Mouse (Mus musculus) forebrain, embryonic 12.5 days (tissue): Measurements from ENCODE around the gene Myh6. TPM values are rescaled to one million over a fixed set of nuclear protein-coding genes. Genes with fewer than 3 reads are reported as not detected.
"Not testable (repeated sequence)": the region's sequence is repeated elsewhere in the genome, so short reads cannot be mapped to it uniquely, and the experiment has no call there.

Source experiments
- ATAC-seq: fragments of 200-750 bp; cut with Nextera tagmentation; 2 replicates; pipeline ENCODE4 v1.8.0; 2017; ENCODE audit warnings: moderate TSS enrichment; ENCODE audit not compliant: low FRiP score
- H3K27ac ChIP-seq: fragments of 300-500 bp; sonication (generic); 2 replicates; pipeline ENCODE4 v1.5.1; 2016; ENCODE audit warnings: mild to moderate bottlenecking
- H3K27me3 ChIP-seq: fragments of 300-500 bp; sonication (generic); 2 replicates; pipeline ENCODE4 v1.6.1; 2016; ENCODE audit warnings: mild to moderate bottlenecking
- H3K36me3 ChIP-seq: fragments of 300-500 bp; sonication (generic); replicated peaks from 2 replicates; pipeline ENCODE4 v1.6.1; 2016; ENCODE audit warnings: mild to moderate bottlenecking
- H3K4me1 ChIP-seq: fragments of 300-500 bp; sonication (generic); 2 replicates; pipeline ENCODE4 v1.6.1; 2016
- H3K4me2 ChIP-seq: fragments of 300-500 bp; sonication (generic); 2 replicates; pipeline ENCODE4 v1.6.1; 2016; ENCODE audit warnings: mild to moderate bottlenecking, moderate library complexity
- H3K4me3 ChIP-seq: fragments of 300-500 bp; sonication (generic); replicated peaks from 2 replicates; pipeline ENCODE4 v1.5.1; 2016; ENCODE audit warnings: mild to moderate bottlenecking
- H3K9ac ChIP-seq: fragments of 300-500 bp; sonication (generic); 2 replicates; pipeline ENCODE4 v1.6.1; 2016; ENCODE audit warnings: mild to moderate bottlenecking
- H3K9me3 ChIP-seq: fragments of 300-500 bp; sonication (generic); 2 replicates; pipeline ENCODE4 v1.6.1; 2016
- WGBS: fragments of 180-500 bp; shearing (Covaris S2); methylation state at CpG from one replicate; pipeline ENCODE4 v1.1.7; 2016; 5-methylcytosine and 5-hydroxymethylcytosine counted together
- polyA plus RNA-seq: library from polyadenylated mRNA; unstranded; fragments of >200 nt; fragmentation: Nextera tagmentation; extraction: Ambion mirVana; gene quantifications from 2 replicates; pipeline ENCODE4 v1.2.1, GENCODE M21; 2016

The Myh6 gene
- polyA plus RNA-seq, 1 experiment from 2014 or later = 1.8 TPM

DNA sequence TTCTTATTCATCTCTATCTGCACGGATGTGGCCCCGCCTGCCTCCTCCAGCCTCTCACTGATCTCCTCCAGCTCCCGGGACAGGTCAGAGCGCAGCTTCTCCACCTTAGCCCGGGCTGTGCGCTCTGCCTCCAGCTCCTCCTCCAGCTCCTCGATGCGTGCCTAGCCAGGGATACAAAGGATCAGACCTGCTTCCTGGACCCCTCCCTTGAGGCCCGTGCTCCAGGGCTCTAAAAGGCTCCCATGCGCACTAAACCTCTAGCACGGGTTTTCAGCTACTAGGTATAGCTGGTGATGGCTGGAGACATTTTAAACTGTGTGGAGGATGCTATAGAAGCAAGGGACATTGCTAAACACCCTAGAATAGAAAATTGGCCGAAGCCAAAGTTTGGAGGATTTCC, 16.2 kb downstream of the Myh6 start:
- 67% methylated on average over 12 of the region's 12 CpGs for WGBS
- H3K9ac ChIP-seq = no peak overlapping the region
- H3K27me3 ChIP-seq = no peaks in the 10 kb centered on the region
- no peaks in the 10 kb centered on the region for H3K36me3 ChIP-seq
- no peaks in the 10 kb centered on the region for H3K9me3 ChIP-seq
- no peak overlapping the region for H3K27ac ChIP-seq
- H3K4me3 ChIP-seq = no peak overlapping the region
- no peak for ATAC-seq
- H3K4me2 ChIP-seq = no peak overlapping the region
- H3K4me1 ChIP-seq = no peaks in the 10 kb centered on the region

DNA sequence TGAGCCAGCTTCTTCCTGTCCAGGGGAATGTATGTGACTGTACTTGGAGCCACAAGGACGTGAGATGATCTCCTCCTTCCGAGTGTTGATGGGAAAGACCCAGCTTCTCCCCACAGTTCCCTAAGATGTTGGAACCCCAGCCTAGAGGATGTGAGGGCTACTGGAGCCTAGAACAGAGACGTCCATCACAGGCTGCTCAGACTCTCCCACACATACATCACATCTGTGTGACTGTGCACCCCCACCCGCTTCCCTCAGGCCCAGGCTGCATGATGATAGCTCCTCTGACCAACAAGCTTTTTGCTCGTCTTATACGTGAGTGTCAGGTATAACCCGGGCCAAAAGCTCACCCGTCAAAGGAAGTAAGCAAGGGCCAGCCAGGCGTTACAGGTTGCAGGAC, 17.9 kb downstream of the Myh6 start:
- Histone ChIP-seq H3K4me3 (no peak overlapping the region), H3K4me1 (no peaks in the 10 kb centered on the region), H3K27me3 (no peaks in the 10 kb centered on the region), H3K27ac (no peak overlapping the region), H3K36me3 (no peaks in the 10 kb centered on the region), H3K9me3 (no peaks in the 10 kb centered on the region), H3K9ac (no peak overlapping the region), H3K4me2 (no peak overlapping the region)
- no peak for ATAC-seq
- 89% methylated on average over 9 of the region's 9 CpGs for WGBS

DNA sequence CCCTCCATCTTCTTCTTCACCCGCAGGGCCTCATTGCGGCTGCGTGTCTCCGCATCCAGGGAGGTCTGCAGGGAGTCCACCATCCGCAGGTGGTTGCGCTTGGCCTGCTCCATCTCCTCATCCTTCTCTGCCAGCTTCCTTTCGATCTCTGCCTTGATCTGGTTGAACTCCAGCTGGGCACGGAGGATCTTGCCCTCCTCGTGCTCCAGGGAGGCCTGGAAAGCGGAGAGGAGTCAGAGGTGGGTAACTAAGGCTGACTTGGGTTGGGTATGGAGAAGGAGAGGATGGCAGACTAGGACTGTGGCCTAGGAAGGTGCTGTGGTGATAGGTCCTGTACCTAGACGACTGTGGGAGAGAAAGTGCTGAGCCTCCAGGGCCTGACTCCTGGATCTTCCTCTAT, 19.7 kb downstream of the Myh6 start:
- H3K27ac ChIP-seq, H3K9me3 ChIP-seq, H3K4me1 ChIP-seq, H3K27me3 ChIP-seq, H3K4me2 ChIP-seq, H3K9ac ChIP-seq, H3K4me3 ChIP-seq, ATAC-seq, H3K36me3 ChIP-seq: not testable (repeated sequence)
- WGBS = 87% methylated on average over 11 of the region's 11 CpGs

DNA sequence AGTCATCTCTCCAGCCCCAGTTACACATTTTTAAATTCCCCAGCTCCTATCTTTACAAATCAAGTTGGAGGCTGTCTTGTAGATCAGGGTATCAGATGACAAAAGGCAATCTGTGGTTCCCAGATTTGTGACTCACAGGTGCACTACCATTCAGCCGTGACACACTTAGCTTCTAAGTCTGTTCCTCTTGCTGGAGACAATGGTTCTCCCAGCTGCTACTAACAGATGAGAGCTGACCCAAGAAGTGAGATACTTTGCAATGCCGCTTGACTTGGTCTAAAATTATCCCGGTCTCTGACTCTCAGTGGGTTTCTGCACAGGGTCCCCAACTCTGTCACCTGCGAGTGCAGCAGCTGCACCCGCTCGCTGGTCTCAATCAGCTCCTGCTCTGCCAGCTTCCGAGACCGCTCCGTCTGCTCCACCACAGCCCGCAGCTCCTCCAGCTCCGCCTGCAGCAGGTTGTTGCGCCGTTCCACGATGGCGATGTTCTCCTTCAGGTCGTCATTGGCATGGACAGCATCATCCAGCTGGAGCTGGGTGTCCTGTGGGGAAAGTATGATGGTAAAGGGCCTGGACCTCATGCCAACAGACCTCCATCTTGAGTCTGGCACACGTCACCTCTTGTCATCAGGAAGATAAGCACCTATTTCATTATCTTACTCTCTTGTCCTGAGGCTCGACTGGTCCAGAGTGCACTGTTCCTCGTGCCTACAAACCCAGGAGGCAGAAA, 20.6 kb downstream of the Myh6 start:
- Histone ChIP-seq H3K4me2 (no peak overlapping the region), H3K9ac (no peak overlapping the region), H3K4me1 (no peaks in the 10 kb centered on the region), H3K4me3 (no peak overlapping the region), H3K27me3 (no peaks in the 10 kb centered on the region), H3K36me3 (no peaks in the 10 kb centered on the region), H3K9me3 (no peaks in the 10 kb centered on the region), H3K27ac (no peak overlapping the region)
- WGBS = 88% methylated on average over 19 of the region's 19 CpGs
- ATAC-seq = no peak

DNA sequence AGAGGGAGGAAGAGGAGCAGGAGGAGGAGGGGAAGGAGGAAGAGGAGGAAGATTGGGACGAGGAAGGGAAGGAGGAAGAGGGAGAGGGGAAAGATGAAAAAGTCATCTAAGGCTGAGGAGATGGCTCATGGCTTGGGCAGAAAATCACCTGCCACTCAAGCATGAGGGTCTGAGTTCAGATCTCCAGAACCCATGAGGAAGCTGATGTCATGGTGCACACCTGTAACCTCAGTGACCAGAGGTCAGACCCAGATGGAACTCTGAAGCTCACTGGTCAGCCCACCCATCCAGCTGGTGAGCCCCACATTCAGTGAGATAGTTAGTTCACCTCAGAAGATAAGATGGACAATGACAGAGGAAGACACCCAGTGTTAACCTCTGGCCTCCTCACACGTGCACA, 21.8 kb downstream of the Myh6 start:
- 70% methylated on average over 2 of the region's 2 CpGs for WGBS
- Histone ChIP-seq H3K9me3 (no peaks in the 10 kb centered on the region), H3K27ac (no peak overlapping the region), H3K36me3 (no peaks in the 10 kb centered on the region), H3K4me1 (no peaks in the 10 kb centered on the region), H3K9ac (no peak overlapping the region), H3K4me2 (no peak overlapping the region), H3K27me3 (no peaks in the 10 kb centered on the region), H3K4me3 (no peak overlapping the region)
- no peak for ATAC-seq

DNA sequence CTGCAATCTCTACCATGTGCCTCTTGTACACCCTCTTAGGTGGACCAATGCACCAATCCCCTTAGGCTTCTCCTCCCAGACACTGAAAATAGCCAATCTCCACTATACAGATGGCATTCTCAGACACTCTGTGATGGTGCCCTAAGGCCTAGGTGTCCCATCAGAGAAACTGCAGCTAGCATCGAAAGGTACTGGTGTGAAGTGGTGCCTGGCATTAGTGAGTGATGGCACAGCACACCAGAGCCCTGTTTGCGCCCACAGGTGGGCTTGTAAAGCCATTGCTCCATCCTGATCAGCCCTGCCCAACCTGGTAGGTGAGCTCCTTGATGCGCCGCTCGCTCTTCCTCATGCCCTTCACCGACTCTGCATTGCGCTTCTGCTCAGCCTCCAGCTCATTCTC, 22.8 kb downstream of the Myh6 start:
- Histone ChIP-seq H3K27me3 (no peaks in the 10 kb centered on the region), H3K4me3 (no peak overlapping the region), H3K4me2 (no peak overlapping the region), H3K9me3 (no peaks in the 10 kb centered on the region), H3K27ac (no peak overlapping the region), H3K36me3 (no peaks in the 10 kb centered on the region), H3K4me1 (no peaks in the 10 kb centered on the region), H3K9ac (no peak overlapping the region)
- no peak for ATAC-seq
- WGBS = 96% methylated on average over 7 of the region's 7 CpGs

DNA sequence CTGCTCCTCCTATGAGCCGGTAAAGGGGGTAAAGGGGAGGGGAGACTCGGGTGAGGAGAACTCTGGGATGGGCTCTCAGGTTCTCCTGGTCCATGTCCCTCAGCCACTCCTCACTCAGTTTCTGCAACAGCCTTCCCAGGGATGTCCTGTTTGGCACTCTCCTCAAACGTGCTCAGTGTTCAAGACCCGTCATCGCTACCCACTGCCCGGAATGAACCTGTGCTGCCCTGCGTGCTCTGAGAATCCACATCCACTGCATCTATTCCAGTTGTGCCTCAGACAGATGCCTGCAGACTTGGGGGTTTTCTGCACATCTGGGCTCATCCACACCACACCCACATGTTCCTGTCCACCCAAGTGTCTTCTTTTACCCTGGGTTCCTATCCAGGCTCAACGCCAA, 24.2 kb downstream of the Myh6 start:
- no peaks in the 10 kb centered on the region for H3K9me3 ChIP-seq
- no peak for ATAC-seq
- no peaks in the 10 kb centered on the region for H3K27me3 ChIP-seq
- H3K4me3 ChIP-seq = no peak overlapping the region
- 93% methylated on average over 8 of the region's 8 CpGs for WGBS
- H3K4me2 ChIP-seq = no peak overlapping the region
- no peak overlapping the region for H3K27ac ChIP-seq
- H3K4me1 ChIP-seq = no peaks in the 10 kb centered on the region
- no peaks in the 10 kb centered on the region for H3K36me3 ChIP-seq
- no peak overlapping the region for H3K9ac ChIP-seq

DNA sequence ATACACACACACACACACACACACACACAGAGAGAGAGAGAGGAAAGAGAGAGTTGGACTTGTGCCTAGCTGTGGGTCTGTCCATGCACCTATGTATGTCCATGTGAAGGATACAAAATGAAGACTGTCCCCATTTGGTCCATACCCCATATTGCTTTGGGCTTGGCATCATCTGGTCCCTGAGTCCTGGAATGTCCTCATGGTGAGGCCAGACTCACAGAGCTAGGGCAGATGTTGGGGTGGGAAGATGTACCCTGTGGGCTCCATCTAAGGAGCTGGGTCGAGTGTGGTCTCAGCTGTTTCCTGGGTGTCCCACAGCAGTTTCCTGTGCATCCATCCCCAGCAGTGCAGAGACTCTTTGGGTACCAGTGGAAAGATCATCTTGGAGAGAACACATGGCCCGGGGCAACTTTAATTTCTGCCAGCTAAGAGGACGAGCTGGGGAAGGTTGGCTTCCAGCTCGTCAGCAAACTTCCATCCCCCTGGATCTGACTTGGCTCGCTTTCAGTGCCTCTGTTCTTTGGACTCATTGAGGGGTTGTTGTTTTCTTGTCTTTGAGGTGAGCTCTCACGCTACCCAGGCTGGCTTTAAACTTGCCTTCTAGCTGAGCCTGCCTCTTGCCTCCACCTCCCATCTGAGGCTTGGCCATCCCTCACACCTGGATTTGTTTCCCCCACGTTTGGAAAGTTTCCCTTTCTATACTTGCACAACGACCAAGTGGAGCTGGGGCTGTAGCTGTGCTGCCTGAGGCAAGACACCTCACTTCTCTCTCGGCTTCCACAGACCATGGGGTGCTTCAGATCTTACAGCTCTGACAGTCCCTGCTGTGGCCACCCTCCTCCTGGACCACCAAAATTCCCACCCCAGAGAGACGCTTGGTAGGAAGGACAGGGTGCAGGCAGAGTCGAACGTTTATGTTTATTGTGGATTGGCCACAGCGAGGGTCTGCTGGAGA, 25.4 kb downstream of the Myh6 start:
- no peaks in the 10 kb centered on the region; the same call in 1 of the 2 replicates for H3K4me1 ChIP-seq
- no peak for ATAC-seq
- H3K9me3 ChIP-seq = no peaks in the 10 kb centered on the region
- H3K4me3 ChIP-seq = no peak overlapping the region
- WGBS = 65% methylated on average over 13 of the region's 13 CpGs
- no peak overlapping the region for H3K27ac ChIP-seq
- H3K27me3 ChIP-seq = no peaks in the 10 kb centered on the region
- H3K36me3 ChIP-seq = no peaks in the 10 kb centered on the region
- H3K9ac ChIP-seq = no peak overlapping the region
- H3K4me2 ChIP-seq = no peak overlapping the region

DNA sequence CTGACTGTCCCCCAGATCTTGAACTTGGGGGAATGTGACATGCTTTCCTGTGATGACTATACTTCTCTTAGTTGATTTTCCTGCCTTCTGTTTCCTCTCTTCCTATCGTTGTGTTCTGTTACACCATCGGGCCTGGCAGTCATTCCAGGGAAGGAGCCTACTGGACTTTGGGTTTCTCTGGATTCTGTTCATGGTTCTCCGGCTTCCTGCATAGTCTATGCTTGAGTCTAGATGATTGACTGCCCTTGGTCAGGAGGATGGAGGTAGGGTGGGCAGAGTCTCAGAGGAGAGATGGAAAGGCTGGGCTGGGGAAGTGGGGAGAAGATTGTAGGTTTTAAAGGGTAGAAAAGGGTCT, 26.6 kb downstream of the Myh6 start:
- Histone ChIP-seq H3K4me1 (no peaks in the 10 kb centered on the region; the same call in 1 of the 2 replicates), H3K27ac (no peak overlapping the region), H3K9me3 (no peaks in the 10 kb centered on the region), H3K4me2 (no peak overlapping the region), H3K27me3 (no peaks in the 10 kb centered on the region), H3K4me3 (no peak overlapping the region), H3K36me3 (no peaks in the 10 kb centered on the region), H3K9ac (no peak overlapping the region)
- ATAC-seq = no peak
- 87% methylated on average over 3 of the region's 3 CpGs for WGBS

DNA sequence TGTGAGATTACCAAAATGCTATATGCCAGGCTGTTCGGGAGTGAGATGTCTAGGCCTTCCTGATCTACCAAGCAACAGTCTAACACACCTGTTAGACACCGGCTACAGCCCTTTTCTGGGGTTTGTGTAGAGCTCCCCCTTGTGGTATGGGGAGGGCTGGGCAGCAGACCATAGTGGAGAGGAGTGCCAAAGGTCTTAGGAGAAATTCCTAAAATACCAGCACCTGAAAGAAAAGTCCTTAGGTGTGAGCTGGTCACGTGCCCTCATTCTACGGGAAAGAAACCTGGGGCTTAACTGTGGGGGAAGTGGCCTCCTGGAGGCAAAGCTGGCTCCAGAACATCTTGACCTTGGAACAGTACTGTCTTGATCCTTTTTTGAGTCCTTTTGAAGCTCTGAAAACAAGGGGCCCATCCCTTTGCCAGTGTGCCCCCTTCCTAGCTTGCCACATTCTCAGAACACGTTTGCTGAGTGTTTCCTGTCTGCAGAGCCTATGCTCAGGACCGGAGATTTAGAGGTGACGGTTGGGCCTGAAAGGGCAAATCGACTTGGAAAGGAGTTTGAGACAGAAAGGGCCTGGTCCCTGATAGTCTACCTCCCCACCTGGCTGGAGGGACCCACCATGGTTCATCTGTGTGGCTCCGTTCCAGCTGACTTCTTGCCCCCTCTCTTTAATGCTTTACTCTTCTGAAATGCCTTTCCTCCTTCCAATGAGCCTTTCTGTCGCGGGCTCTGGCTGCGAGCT, 27.1 kb downstream of the Myh6 start:
- no peaks in the 10 kb centered on the region; the same call in 1 of the 2 replicates for H3K4me1 ChIP-seq
- WGBS = 51% methylated on average over 12 of the region's 12 CpGs
- no peak overlapping the region for H3K4me3 ChIP-seq
- H3K9ac ChIP-seq = no peak overlapping the region
- no peak overlapping the region for H3K27ac ChIP-seq
- H3K4me2 ChIP-seq = no peak overlapping the region
- H3K27me3 ChIP-seq = no peaks in the 10 kb centered on the region
- no peaks in the 10 kb centered on the region for H3K9me3 ChIP-seq
- H3K36me3 ChIP-seq = no peaks in the 10 kb centered on the region
- ATAC-seq = no peak

DNA sequence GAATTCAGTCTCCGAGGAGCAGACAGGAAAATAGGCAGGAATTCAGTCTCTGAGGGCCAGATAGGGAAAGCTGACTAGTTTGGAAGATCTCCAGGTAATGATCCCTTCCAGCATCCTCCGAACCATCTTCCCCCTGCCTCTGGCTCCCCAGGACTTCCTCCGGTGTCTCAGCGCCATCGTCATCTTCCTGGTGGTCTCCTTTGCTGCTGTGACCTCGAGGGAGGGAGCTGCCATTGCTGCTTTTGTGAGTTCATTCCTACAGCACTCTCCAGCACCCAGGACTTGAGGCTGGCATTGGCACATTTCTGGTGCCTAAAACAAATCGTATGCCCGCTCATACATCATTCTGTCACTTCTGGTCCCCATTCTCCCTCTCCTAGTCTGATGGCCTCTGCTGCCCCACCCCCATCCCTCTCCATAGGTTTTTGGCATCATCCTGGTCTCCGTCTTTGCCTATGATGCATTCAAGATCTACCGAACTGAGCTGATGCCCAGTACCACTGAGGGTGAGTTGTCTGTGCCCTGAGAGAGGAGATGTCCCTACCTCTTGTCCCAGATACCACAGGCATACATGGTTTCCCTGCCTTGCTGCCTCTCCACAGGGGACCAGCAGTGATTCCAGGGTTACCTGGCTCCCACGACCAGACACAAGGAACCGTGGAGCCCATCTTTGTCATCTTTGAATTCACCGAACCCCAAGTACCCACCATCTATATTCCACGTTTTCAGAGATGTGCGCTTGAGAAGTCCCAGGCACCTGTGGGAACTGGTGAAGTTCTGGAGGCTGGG, 28.1 kb downstream of the Myh6 start:
- Histone ChIP-seq H3K4me2 (no peak overlapping the region), H3K27ac (no peak overlapping the region), H3K36me3 (no peaks in the 10 kb centered on the region), H3K9me3 (no peaks in the 10 kb centered on the region), H3K4me1 (no peaks in the 10 kb centered on the region; the same call in 1 of the 2 replicates), H3K4me3 (no peak overlapping the region), H3K27me3 (no peaks in the 10 kb centered on the region), H3K9ac (no peak overlapping the region)
- ATAC-seq = no peak
- WGBS = 83% methylated on average over 15 of the region's 15 CpGs
